Mouse (Mus musculus) limb, embryonic 14.5 days (tissue): ENCODE data around the gene Fam117a. TPM values are rescaled to one million over a fixed set of nuclear protein-coding genes. Genes with fewer than 3 reads are reported as not detected.

ENCODE experiments used
- ATAC-seq: fragments of 200-750 bp; cut with Nextera tagmentation; 2 replicates; pipeline ENCODE4 v1.8.0; 2017; ENCODE audit warnings: low read depth, moderate number of reproducible peaks, moderate TSS enrichment; ENCODE audit not compliant: low FRiP score
- DNase-seq: peaks from one replicate; pipeline ENCODE4 v3.0.0-alpha.2; 2015; ENCODE audit warnings: low spot score
- H3K27ac ChIP-seq: fragments of 300-500 bp; sonication (generic); replicated peaks from 2 replicates; pipeline ENCODE4 v1.5.1; 2014; ENCODE audit warnings: low read depth, mild to moderate bottlenecking, low read length, moderate library complexity, mixed read lengths
- H3K27me3 ChIP-seq: fragments of 300-500 bp; sonication (generic); 2 replicates; pipeline ENCODE4 v1.6.1; 2014; ENCODE audit warnings: low read length, mixed read lengths; ENCODE audit not compliant: control insufficient read depth, insufficient read depth
- H3K36me3 ChIP-seq: fragments of 300-500 bp; sonication (generic); 2 replicates; pipeline ENCODE4 v1.6.1; 2014; ENCODE audit warnings: mild to moderate bottlenecking, low read length, moderate library complexity, mixed read lengths; ENCODE audit not compliant: control insufficient read depth, insufficient read depth
- H3K4me1 ChIP-seq: fragments of 300-500 bp; sonication (generic); 2 replicates; pipeline ENCODE4 v1.6.1; 2014; ENCODE audit warnings: antibody characterized with exemption, low read length, mixed read lengths; ENCODE audit not compliant: control insufficient read depth, insufficient read depth
- H3K4me2 ChIP-seq: fragments of 300-500 bp; sonication (generic); replicated peaks from 2 replicates; pipeline ENCODE4 v1.6.1; 2014; ENCODE audit warnings: low read depth, mild to moderate bottlenecking, low read length, moderate library complexity; ENCODE audit not compliant: severe bottlenecking
- H3K4me3 ChIP-seq: fragments of 300-500 bp; sonication (generic); replicated peaks from 2 replicates; pipeline ENCODE4 v1.5.1; 2014; ENCODE audit warnings: low read length
- H3K9ac ChIP-seq: fragments of 300-500 bp; sonication (generic); 2 replicates; pipeline ENCODE4 v1.6.1; 2014; ENCODE audit warnings: mild to moderate bottlenecking, low read depth, low read length, moderate library complexity; ENCODE audit not compliant: severe bottlenecking
- H3K9me3 ChIP-seq: fragments of 300-500 bp; sonication (generic); 2 replicates; pipeline ENCODE4 v1.6.1; 2016; ENCODE audit warnings: low read length; ENCODE audit not compliant: control insufficient read depth
- POLR2A ChIP-seq: fragments of 200-500 bp; IDR thresholded peaks from 2 replicates; pipeline ENCODE4 v1.8.0; 2012; ENCODE audit warnings: inconsistent platforms, mild to moderate bottlenecking, moderate library complexity, borderline replicate concordance; ENCODE audit not compliant: insufficient read depth, insufficient read length; ENCODE audit errors: extremely low read depth
- WGBS: fragments of 180-500 bp; shearing (Covaris S2); extraction: QIAGEN DNeasy Blood & Tissue Kit; methylation state at CpG from one replicate; pipeline ENCODE4 v1.1.7; 2014; 5-methylcytosine and 5-hydroxymethylcytosine counted together
- polyA plus RNA-seq, 2 experiments: library from polyadenylated mRNA; depleted of rRNA in 1 of 2; stranded (reverse) in 1 of 2; unstranded in 1 of 2; fragments of >200 nt; fragmentation: Nextera tagmentation in 1 of 2; extraction: Ambion mirVana in 1 of 2; gene quantifications; 2 replicates each; pipeline versions ENCODE4 v1.2.1 to v1.2.3; 2012 to 2014

Fam117a gene
- polyA plus RNA-seq, 2 experiments: 19.3 to 48.3 TPM

DNA sequence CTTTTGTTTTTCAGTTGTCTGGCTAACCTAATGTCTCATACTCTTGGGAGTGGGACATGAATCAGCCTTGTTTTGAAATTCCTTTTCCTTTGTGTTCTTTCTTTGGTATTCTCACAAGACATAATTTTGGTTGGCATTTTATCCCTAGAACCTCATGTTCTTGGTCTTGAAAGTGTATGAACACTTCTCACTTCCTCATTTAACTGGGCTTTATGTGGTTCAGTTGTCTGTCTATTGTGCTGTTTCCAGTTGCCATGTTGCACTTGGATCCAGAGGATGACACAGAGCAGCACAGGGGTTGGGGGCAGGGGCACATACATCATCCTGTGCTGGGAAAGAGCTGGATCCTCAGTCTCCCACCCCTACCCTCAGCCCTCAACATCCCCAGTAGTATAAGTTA is 79.1 kb downstream of the Fam117a start:
- H3K36me3 ChIP-seq: peaks cover 8% of the 10 kb centered on the region; the same call in 1 of the 2 replicates
- H3K9me3 ChIP-seq: no peaks in the 10 kb centered on the region
- no peak for DNase-seq
- no peaks in the 10 kb centered on the region for H3K27me3 ChIP-seq
- no peak overlapping the region for H3K27ac ChIP-seq
- peaks cover 13% of the 10 kb centered on the region for H3K4me1 ChIP-seq
- TF ChIP-seq POLR2A: no peak
- peak overlapping the region; percentile 58; the same call in 1 of the 2 replicates for H3K4me2 ChIP-seq
- H3K9ac ChIP-seq: 0 out of 2 replicates have a peak overlapping the region, but pooled peaks have one; percentile 12
- no peak overlapping the region for H3K4me3 ChIP-seq
- no peak for ATAC-seq

DNA sequence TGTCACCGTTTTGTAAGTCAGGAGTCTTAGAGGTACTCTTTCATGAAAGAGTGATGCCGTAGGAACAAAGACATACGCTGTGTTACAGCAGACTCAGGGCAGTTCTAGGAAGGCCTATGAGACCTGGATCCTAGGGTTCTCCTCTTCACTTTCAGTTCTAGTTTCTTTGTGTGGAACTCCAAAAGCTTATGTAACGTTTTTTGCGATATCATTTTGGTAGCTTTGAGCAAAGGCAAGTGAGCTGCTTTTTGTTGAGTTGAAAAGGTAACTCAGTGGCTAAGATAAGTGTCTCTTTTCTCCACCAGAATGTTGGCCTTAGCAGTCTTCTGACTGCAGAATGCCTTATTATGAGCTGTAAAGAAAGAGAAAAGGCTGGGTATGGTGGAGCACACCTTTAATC is 80.5 kb downstream of the Fam117a start:
- Histone ChIP-seq H3K4me3 (no peak overlapping the region), H3K36me3 (peaks cover 8% of the 10 kb centered on the region; the same call in 1 of the 2 replicates)
- WGBS: 87% methylated on average over 5 of the region's 5 CpGs

DNA sequence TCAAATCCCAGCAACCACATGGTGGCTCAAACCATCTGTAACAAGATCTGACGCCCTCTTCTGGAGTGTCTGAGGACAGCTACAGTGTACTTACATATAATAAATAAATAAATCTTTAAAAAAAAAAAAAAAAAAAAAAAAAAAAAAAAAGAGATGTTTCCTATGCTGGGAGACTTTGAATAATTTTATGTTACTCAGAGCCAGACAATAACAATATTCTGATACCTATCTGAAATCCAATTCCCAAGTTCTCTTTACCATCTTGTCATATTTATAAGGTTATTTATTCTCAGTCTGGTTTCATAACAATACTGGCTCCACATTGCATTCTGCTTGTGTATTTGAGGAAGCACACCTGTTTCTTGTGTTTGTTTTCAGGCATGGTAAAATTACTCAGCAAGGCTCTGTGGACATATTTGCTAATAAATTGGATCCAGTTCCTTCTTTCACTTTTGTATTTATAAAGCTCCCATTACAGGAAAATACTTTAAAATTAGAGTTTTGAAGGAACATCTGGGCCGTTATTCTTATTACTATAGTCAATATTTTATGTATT is 84.1 kb downstream of the Fam117a start:
- peaks cover 11% of the 10 kb centered on the region; the same call in 1 of the 2 replicates for H3K36me3 ChIP-seq
- DNase-seq: no peak

More for the DNA sequence above, 80.5 kb downstream of the Fam117a start:
- ATAC-seq: no peak
- H3K9me3 ChIP-seq: no peaks in the 10 kb centered on the region
- H3K27me3 ChIP-seq: no peaks in the 10 kb centered on the region
- no peak overlapping the region for H3K27ac ChIP-seq
- TF ChIP-seq POLR2A: no peak
- no peak for DNase-seq
- H3K4me2 ChIP-seq: no peak overlapping the region
- no peak overlapping the region for H3K9ac ChIP-seq
- H3K4me1 ChIP-seq: peaks cover 13% of the 10 kb centered on the region

DNA sequence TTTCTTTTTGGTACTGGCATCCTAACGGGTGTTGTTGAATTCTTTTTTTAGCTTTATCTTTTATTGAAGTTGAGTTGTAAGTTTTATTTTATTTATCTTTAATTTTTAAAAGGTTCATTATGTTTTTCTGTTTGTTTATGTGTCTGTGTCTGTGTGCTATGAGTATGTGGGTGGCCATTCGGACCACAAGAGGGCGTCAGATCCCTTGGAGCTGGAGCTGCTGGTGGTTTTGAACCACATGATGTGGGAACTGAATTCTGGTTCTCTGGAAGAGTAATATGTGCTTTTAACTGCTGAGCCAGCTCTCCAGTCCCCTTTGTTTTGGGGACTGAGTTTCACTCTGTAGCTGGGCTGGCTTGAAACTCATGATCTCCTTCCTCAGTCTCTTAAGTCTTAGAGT is 86.7 kb downstream of the Fam117a start:
- Histone ChIP-seq H3K9me3 (no peaks in the 10 kb centered on the region), H3K4me1 (no peaks in the 10 kb centered on the region), H3K4me3 (no peak overlapping the region), H3K4me2 (no peak overlapping the region), H3K9ac (no peak overlapping the region), H3K27me3 (no peaks in the 10 kb centered on the region), H3K36me3 (peaks cover 11% of the 10 kb centered on the region; the same call in 1 of the 2 replicates), H3K27ac (no peak overlapping the region)
- DNase-seq (no peak), ATAC-seq (no peak)
- TF ChIP-seq POLR2A: no peak
- WGBS: 83% methylated on average over 3 of the region's 3 CpGs

More for the DNA sequence above, 84.1 kb downstream of the Fam117a start:
- H3K4me2 ChIP-seq: no peak overlapping the region
- H3K4me3 ChIP-seq: no peak overlapping the region
- H3K27ac ChIP-seq: no peak overlapping the region
- no peak for ATAC-seq
- no peaks in the 10 kb centered on the region for H3K9me3 ChIP-seq
- no peaks in the 10 kb centered on the region for H3K27me3 ChIP-seq
- H3K9ac ChIP-seq: no peak overlapping the region
- peaks cover 4% of the 10 kb centered on the region for H3K4me1 ChIP-seq
- whole genome bisulfite sequencing: 72% methylated on average over 2 of the region's 2 CpGs
- TF ChIP-seq POLR2A: no peak

DNA sequence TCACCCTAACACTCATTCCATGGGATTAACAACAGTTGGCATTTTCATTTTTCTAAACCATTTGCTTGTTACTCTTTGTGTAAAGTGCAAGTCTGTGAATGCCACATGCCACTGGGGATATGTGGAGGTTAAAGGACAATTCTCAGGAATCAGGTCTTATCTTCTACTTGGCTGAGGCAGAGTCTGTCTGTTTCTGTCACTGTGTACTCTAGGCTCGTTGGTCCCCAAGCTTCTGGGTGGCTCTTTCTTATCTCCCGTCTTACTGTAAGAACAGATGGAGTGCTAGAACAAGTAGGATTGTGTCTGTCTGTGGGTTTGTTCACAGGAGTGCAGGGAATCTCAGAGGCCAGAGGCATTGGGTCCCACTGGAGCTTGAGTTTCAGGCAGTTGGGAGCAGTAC is 94.5 kb downstream of the Fam117a start:
- DNase-seq (no peak), ATAC-seq (no peak)
- Histone ChIP-seq H3K9ac (no peak overlapping the region), H3K27me3 (no peaks in the 10 kb centered on the region), H3K4me1 (no peaks in the 10 kb centered on the region), H3K27ac (no peak overlapping the region), H3K9me3 (no peaks in the 10 kb centered on the region), H3K36me3 (no peaks in the 10 kb centered on the region), H3K4me3 (no peak overlapping the region), H3K4me2 (no peak overlapping the region)
- WGBS: 82% methylated on average over 2 of the region's 2 CpGs
- TF ChIP-seq POLR2A: no peak

Other genes starting within 250 kb of the Fam117a start
- gene Dlx3, start 216.9 kb upstream of the Fam117a start, polyA plus RNA-seq (2012; rRNA removed): 8.3 and 8.6 TPM in 2 replicates
- gene Dlx3, start 216.9 kb upstream of the Fam117a start, polyA plus RNA-seq (2014; fragmentation: Nextera tagmentation; extraction: Ambion mirVana): 14.3 and 16.3 TPM in 2 replicates
- 2.0 and 2.4 TPM in 2 replicates for gene Dlx4, start 190.8 kb upstream of the Fam117a start, polyA plus RNA-seq (2012; rRNA removed)
- 3.3 and 3.4 TPM in 2 replicates for gene Dlx4, start 190.8 kb upstream of the Fam117a start, polyA plus RNA-seq (2014; fragmentation: Nextera tagmentation; extraction: Ambion mirVana)
- gene Tac4, start 75.5 kb upstream of the Fam117a start, polyA plus RNA-seq (2012; rRNA removed): 0.08 TPM in 1 of 2 replicates, not detected in the other
- gene Tac4, start 75.5 kb upstream of the Fam117a start, polyA plus RNA-seq (2014; fragmentation: Nextera tagmentation; extraction: Ambion mirVana): not detected in 2 replicates
- 49.7 and 51.4 TPM in 2 replicates for gene Kat7, start 26.8 kb upstream of the Fam117a start, polyA plus RNA-seq (2012; rRNA removed)
- 58.5 and 60.1 TPM in 2 replicates for gene Kat7, start 26.8 kb upstream of the Fam117a start, polyA plus RNA-seq (2014; fragmentation: Nextera tagmentation; extraction: Ambion mirVana)
- 98.1 and 116 TPM in 2 replicates for gene Slc35b1, start 47.7 kb downstream of the Fam117a start, polyA plus RNA-seq (2012; rRNA removed)
- 110 and 117 TPM in 2 replicates for gene Slc35b1, start 47.7 kb downstream of the Fam117a start, polyA plus RNA-seq (2014; fragmentation: Nextera tagmentation; extraction: Ambion mirVana)
- gene Spop, start 77.1 kb downstream of the Fam117a start, polyA plus RNA-seq (2012; rRNA removed): 45.1 and 51.3 TPM in 2 replicates
- 92.7 and 98.2 TPM in 2 replicates for gene Spop, start 77.1 kb downstream of the Fam117a start, polyA plus RNA-seq (2014; fragmentation: Nextera tagmentation; extraction: Ambion mirVana)
- 1.9 and 2.4 TPM in 2 replicates for gene Nxph3, start 177.6 kb downstream of the Fam117a start, polyA plus RNA-seq (2012; rRNA removed)
- 0.82 and 0.91 TPM in 2 replicates for gene Nxph3, start 177.6 kb downstream of the Fam117a start, polyA plus RNA-seq (2014; fragmentation: Nextera tagmentation; extraction: Ambion mirVana)